Mouse (Mus musculus) hindlimb bud, embryonic 11.5 days (tissue): ENCODE measurements at regions not wholly inside any gene's neighbourhood (a gene's known extent, or its start where the extent isn't known, plus 50 kb on each side); places are given as distances from the start of the nearest gene placed in this dataset.

ENCODE experiments used
- DNase-seq: peaks from one replicate; pipeline ENCODE4 v3.0.0-alpha.2; 2012; ENCODE audit warnings: low read depth, low spot score; ENCODE audit errors: extremely low spot score

- DNase-seq, result no peak
Measured at GRCm38 (mm10) chr12:5572831-5573230, 197.3 kb upstream of the Klhl29 start.

- no peak for DNase-seq
Measured at GRCm38 (mm10) chr12:5568941-5569340, 193.5 kb upstream of the Klhl29 start.

GRCm38 (mm10) chr12:5566231-5566630 lies 190.7 kb upstream of the Klhl29 start:
- no peak for DNase-seq

- no peak for DNase-seq
Measured at GRCm38 (mm10) chr12:5552607-5553006, 177.1 kb upstream of the Klhl29 start.

- DNase-seq, result no peak
Measured at GRCm38 (mm10) chr12:5551901-5552300, 176.4 kb upstream of the Klhl29 start.

- no peak for DNase-seq
Measured at GRCm38 (mm10) chr12:5549796-5550195, 174.3 kb upstream of the Klhl29 start.

- DNase-seq, result no peak
Measured at GRCm38 (mm10) chr12:5547698-5548097, 172.2 kb upstream of the Klhl29 start.

- DNase-seq, result no peak
Measured at GRCm38 (mm10) chr12:5542701-5543100, 167.2 kb upstream of the Klhl29 start.

GRCm38 (mm10) chr12:5496299-5496698 lies 120.8 kb upstream of the Klhl29 start:
- no peak for DNase-seq

- DNase-seq, result no peak
Measured at GRCm38 (mm10) chr12:5494657-5495512, 119.4 kb upstream of the Klhl29 start.

GRCm38 (mm10) chr12:5464250-5464899 lies 88.9 kb upstream of the Klhl29 start:
- no peak for DNase-seq

- no peak for DNase-seq
Measured at GRCm38 (mm10) chr12:5453157-5453556, 77.7 kb upstream of the Klhl29 start.

- no peak for DNase-seq
Measured at GRCm38 (mm10) chr12:5443730-5444129, 68.2 kb upstream of the Klhl29 start.

GRCm38 (mm10) chr12:5443091-5443531 lies 67.6 kb upstream of the Klhl29 start:
- no peak for DNase-seq

- no peak for DNase-seq
Measured at GRCm38 (mm10) chr12:5442679-5443078, 67.2 kb upstream of the Klhl29 start.

- DNase-seq, result no peak
Measured at GRCm38 (mm10) chr12:5440482-5440881, 65.0 kb upstream of the Klhl29 start.

- DNase-seq, result no peak
Measured at GRCm38 (mm10) chr12:5435876-5436275, 60.4 kb upstream of the Klhl29 start.

GRCm38 (mm10) chr12:5434060-5434459 lies 58.6 kb upstream of the Klhl29 start:
- no peak for DNase-seq

- DNase-seq, result no peak
Measured at GRCm38 (mm10) chr12:5432688-5433087, 57.2 kb upstream of the Klhl29 start.

GRCm38 (mm10) chr12:5428733-5429132 lies 53.3 kb upstream of the Klhl29 start:
- DNase-seq, result no peak
